Mouse (Mus musculus) ES-E14 (cell line): ENCODE measurements around the gene Ano6.

ENCODE experiments used
- CHD2 ChIP-seq: IDR thresholded peaks from 2 replicates; pipeline ENCODE4 v1.6.1; 2014; ENCODE audit warnings: mild to moderate bottlenecking, low read depth, low read length, inconsistent platforms
- HCFC1 ChIP-seq: IDR thresholded peaks from 2 replicates; pipeline ENCODE4 v1.6.1; 2012; ENCODE audit warnings: low read length, inconsistent platforms, borderline replicate concordance; ENCODE audit not compliant: insufficient read depth
- ZC3H11A ChIP-seq: IDR thresholded peaks from 2 replicates; pipeline ENCODE4 v1.6.1; 2012; ENCODE audit warnings: low read depth, mild to moderate bottlenecking, inconsistent platforms, low read length, borderline replicate concordance

GRCm38 (mm10) chr15:95838171-95839020 is 47.8 kb downstream of the Ano6 start:
- no peak for TF ChIP-seq ZC3H11A
- no peak for TF ChIP-seq CHD2
- no peak for TF ChIP-seq HCFC1
